Mouse (Mus musculus) heart, embryonic 10.5 days (tissue): Measurements from ENCODE around the gene Pvalb. TPM values are rescaled to one million over a fixed set of nuclear protein-coding genes. Genes with fewer than 3 reads are reported as not detected.
A peak's percentile ranks its signal among the peaks of the same experiment; 100 is the strongest.

Experiments used
- DNase-seq: peaks from one replicate; pipeline ENCODE4 v3.0.0-alpha.2; 2017; ENCODE audit warnings: low spot score
- H3K27ac ChIP-seq: fragments of 300-500 bp; sonication (generic); 2 replicates; pipeline ENCODE4 v1.5.1; 2016; ENCODE audit warnings: mild to moderate bottlenecking
- H3K27me3 ChIP-seq: fragments of 300-500 bp; sonication (generic); 2 replicates; pipeline ENCODE4 v1.6.1; 2016; ENCODE audit warnings: mild to moderate bottlenecking; ENCODE audit not compliant: poor library complexity, insufficient read depth, severe bottlenecking
- H3K36me3 ChIP-seq: fragments of 300-500 bp; sonication (generic); 2 replicates; pipeline ENCODE4 v1.6.1; 2016; ENCODE audit warnings: mild to moderate bottlenecking, moderate library complexity
- H3K4me1 ChIP-seq: fragments of 300-500 bp; sonication (generic); 2 replicates; pipeline ENCODE4 v1.6.1; 2016; ENCODE audit warnings: mild to moderate bottlenecking
- H3K4me3 ChIP-seq: fragments of 300-500 bp; sonication (generic); 2 replicates; pipeline ENCODE4 v1.5.1; 2016; ENCODE audit warnings: mild to moderate bottlenecking, moderate library complexity
- H3K9me3 ChIP-seq: fragments of 300-500 bp; sonication (generic); 2 replicates; pipeline ENCODE4 v1.6.1; 2016; ENCODE audit warnings: mild to moderate bottlenecking, moderate library complexity
- WGBS: fragments of 180-500 bp; shearing (Covaris S2); methylation state at CpG from one replicate; pipeline ENCODE4 v1.1.7; 2016; 5-methylcytosine and 5-hydroxymethylcytosine counted together
- polyA plus RNA-seq: library from polyadenylated mRNA; unstranded; fragments of >200 nt; fragmentation: Nextera tagmentation; extraction: Ambion mirVana; gene quantifications from 2 replicates; pipeline ENCODE4 v1.2.1, GENCODE M21; 2016

Gene Pvalb
- polyA plus RNA-seq, 1 experiment from 2014 or later: 1.3 TPM

- H3K4me3 ChIP-seq: no peak overlapping the region
- peaks cover 13% of the 10 kb centered on the region; the same call in 1 of the 2 replicates for H3K4me1 ChIP-seq
- no peaks in the 10 kb centered on the region for H3K9me3 ChIP-seq
- no peaks in the 10 kb centered on the region for H3K36me3 ChIP-seq
- no peak overlapping the region for H3K27ac ChIP-seq
- no peaks in the 10 kb centered on the region; the same call in 1 of the 2 replicates for H3K27me3 ChIP-seq
- WGBS: 54% methylated on average over 13 of the region's 13 CpGs
- DNase-seq: no peak
Observed at GRCm38 (mm10) chr15:78231346-78232331, 25.4 kb upstream of the Pvalb start.

- no peaks in the 10 kb centered on the region for H3K27me3 ChIP-seq
- DNase-seq: no peak
- H3K9me3 ChIP-seq: no peaks in the 10 kb centered on the region
- no peak overlapping the region for H3K27ac ChIP-seq
- no peaks in the 10 kb centered on the region for H3K4me1 ChIP-seq
- no peak overlapping the region for H3K4me3 ChIP-seq
- H3K36me3 ChIP-seq: no peaks in the 10 kb centered on the region
- WGBS: 76% methylated on average over 12 of the region's 12 CpGs
Observed at GRCm38 (mm10) chr15:78227816-78228215, 21.6 kb upstream of the Pvalb start.

GRCm38 (mm10) chr15:78215269-78215668 lies 9.1 kb upstream of the Pvalb start:
- no peaks in the 10 kb centered on the region for H3K4me1 ChIP-seq
- no peaks in the 10 kb centered on the region for H3K36me3 ChIP-seq
- WGBS: 74% methylated on average over 9 of the region's 9 CpGs
- H3K9me3 ChIP-seq: no peaks in the 10 kb centered on the region
- H3K27me3 ChIP-seq: 0 out of 2 replicates have a peak, but pooled peaks cover 3% of the 10 kb centered on the region
- H3K4me3 ChIP-seq: no peak overlapping the region
- DNase-seq: no peak
- no peak overlapping the region for H3K27ac ChIP-seq

- H3K27ac ChIP-seq: no peak overlapping the region
- no peak overlapping the region for H3K4me3 ChIP-seq
- no peaks in the 10 kb centered on the region for H3K36me3 ChIP-seq
- no peak for DNase-seq
- H3K27me3 ChIP-seq: peaks cover 15% of the 10 kb centered on the region; the same call in 1 of the 2 replicates
- WGBS: 71% methylated on average over 8 of the region's 8 CpGs
- no peaks in the 10 kb centered on the region for H3K4me1 ChIP-seq
- H3K9me3 ChIP-seq: no peaks in the 10 kb centered on the region
Observed at GRCm38 (mm10) chr15:78211367-78211766, 5.2 kb upstream of the Pvalb start.

- 68% methylated on average over 4 of the region's 4 CpGs for WGBS
- Histone ChIP-seq H3K27me3 (peaks cover 26% of the 10 kb centered on the region), H3K4me1 (no peaks in the 10 kb centered on the region), H3K27ac (no peak overlapping the region), H3K4me3 (no peak overlapping the region), H3K36me3 (no peaks in the 10 kb centered on the region), H3K9me3 (no peaks in the 10 kb centered on the region)
- no peak for DNase-seq
Observed at GRCm38 (mm10) chr15:78210203-78210602, 4.0 kb upstream of the Pvalb start.

GRCm38 (mm10) chr15:78205192-78205591 lies 1.0 kb downstream of the Pvalb start:
- no peak for DNase-seq
- H3K9me3 ChIP-seq: no peaks in the 10 kb centered on the region
- no peak overlapping the region for H3K27ac ChIP-seq
- no peaks in the 10 kb centered on the region for H3K36me3 ChIP-seq
- WGBS: 31% methylated on average over 3 of the region's 3 CpGs
- peaks cover 14% of the 10 kb centered on the region for H3K4me1 ChIP-seq
- no peak overlapping the region for H3K4me3 ChIP-seq
- H3K27me3 ChIP-seq: peaks cover 69% of the 10 kb centered on the region

- Histone ChIP-seq H3K27ac (no peak overlapping the region), H3K9me3 (no peaks in the 10 kb centered on the region), H3K27me3 (peaks cover 76% of the 10 kb centered on the region), H3K4me1 (peaks cover 14% of the 10 kb centered on the region), H3K36me3 (no peaks in the 10 kb centered on the region), H3K4me3 (peak overlapping the region; percentile 49)
- DNase-seq: no peak
- 1% methylated on average over 41 of the region's 41 CpGs for WGBS
Observed at GRCm38 (mm10) chr15:78204053-78204847, 1.9 kb downstream of the Pvalb start.

GRCm38 (mm10) chr15:78195096-78195880 lies 10.9 kb downstream of the Pvalb start:
- 41% methylated on average over 28 of the region's 28 CpGs for WGBS
- Histone ChIP-seq H3K27ac (0 out of 2 replicates have a peak overlapping the region, but pooled peaks have one; percentile 10), H3K36me3 (no peaks in the 10 kb centered on the region), H3K4me1 (peaks cover 18% of the 10 kb centered on the region), H3K9me3 (no peaks in the 10 kb centered on the region), H3K4me3 (no peak overlapping the region), H3K27me3 (peaks cover 61% of the 10 kb centered on the region)
- DNase-seq: no peak

GRCm38 (mm10) chr15:78194320-78194719 lies 11.9 kb downstream of the Pvalb start:
- no peak for DNase-seq
- Histone ChIP-seq H3K9me3 (no peaks in the 10 kb centered on the region), H3K27ac (no peak overlapping the region), H3K4me1 (peaks cover 18% of the 10 kb centered on the region), H3K4me3 (no peak overlapping the region), H3K36me3 (no peaks in the 10 kb centered on the region), H3K27me3 (peaks cover 58% of the 10 kb centered on the region)
- WGBS: 51% methylated on average over 3 of the region's 3 CpGs

GRCm38 (mm10) chr15:78189636-78190035 lies 16.6 kb downstream of the Pvalb start:
- no peaks in the 10 kb centered on the region for H3K4me1 ChIP-seq
- DNase-seq: no peak
- H3K9me3 ChIP-seq: no peaks in the 10 kb centered on the region
- no peak overlapping the region for H3K4me3 ChIP-seq
- peaks cover 36% of the 10 kb centered on the region; the same call in 1 of the 2 replicates for H3K27me3 ChIP-seq
- WGBS: 81% methylated on average over 7 of the region's 7 CpGs
- no peak overlapping the region for H3K27ac ChIP-seq
- H3K36me3 ChIP-seq: no peaks in the 10 kb centered on the region

GRCm38 (mm10) chr15:78188546-78188945 lies 17.7 kb downstream of the Pvalb start:
- Histone ChIP-seq H3K27me3 (peaks cover 40% of the 10 kb centered on the region), H3K4me1 (no peaks in the 10 kb centered on the region), H3K9me3 (no peaks in the 10 kb centered on the region), H3K4me3 (no peak overlapping the region), H3K36me3 (no peaks in the 10 kb centered on the region), H3K27ac (no peak overlapping the region)
- 73% methylated on average over 3 of the region's 3 CpGs for WGBS
- DNase-seq: no peak

GRCm38 (mm10) chr15:78186906-78187305 lies 19.3 kb downstream of the Pvalb start:
- no peak for DNase-seq
- Histone ChIP-seq H3K4me1 (peaks cover 2% of the 10 kb centered on the region), H3K9me3 (no peaks in the 10 kb centered on the region), H3K27ac (no peak overlapping the region), H3K36me3 (no peaks in the 10 kb centered on the region), H3K4me3 (no peak overlapping the region), H3K27me3 (peaks cover 49% of the 10 kb centered on the region)
- WGBS: 68% methylated on average over 5 of the region's 5 CpGs
